Mouse (Mus musculus) liver, adult (tissue): ENCODE results near the gene Ddx39.

ENCODE experiments used
- GATA4 ChIP-seq: IDR thresholded peaks from 2 replicates; pipeline ENCODE4 v1.6.1; 2014; ENCODE audit warnings: mild to moderate bottlenecking, low read length; ENCODE audit not compliant: insufficient replicate concordance

Ddx39 gene

DNA sequence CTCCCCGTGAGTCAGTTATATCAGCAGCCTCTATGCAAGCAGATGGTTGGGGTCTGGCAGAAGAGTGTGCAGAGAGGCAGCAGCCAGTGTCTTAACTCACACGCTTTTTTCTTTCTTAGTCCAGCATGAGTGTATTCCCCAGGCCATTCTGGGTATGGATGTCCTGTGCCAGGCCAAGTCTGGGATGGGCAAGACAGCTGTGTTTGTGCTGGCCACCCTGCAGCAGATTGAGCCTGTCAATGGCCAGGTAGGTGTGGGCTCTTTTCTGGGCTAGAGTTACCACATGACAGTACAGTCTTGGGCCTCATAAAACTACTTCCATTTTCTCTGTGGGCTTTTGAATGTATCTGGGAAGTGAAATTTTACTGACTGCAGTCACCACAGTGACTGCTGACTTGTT is 4.7 kb downstream of the Ddx39 start:
- no peak for TF ChIP-seq GATA4

GRCm38 (mm10) chr8:83721405-83722025 is 6.5 kb downstream of the Ddx39 start:
- TF ChIP-seq GATA4 = no peak

GRCm38 (mm10) chr8:83722631-83723030 is 7.7 kb downstream of the Ddx39 start:
- TF ChIP-seq GATA4 = no peak

- TF ChIP-seq GATA4 = no peak
These were observed 8.6 kb downstream of the Ddx39 start for GRCm38 (mm10) chr8:83723447-83724083.

- no peak for TF ChIP-seq GATA4
These were observed 9.9 kb downstream of the Ddx39 start for GRCm38 (mm10) chr8:83724697-83725482.

DNA sequence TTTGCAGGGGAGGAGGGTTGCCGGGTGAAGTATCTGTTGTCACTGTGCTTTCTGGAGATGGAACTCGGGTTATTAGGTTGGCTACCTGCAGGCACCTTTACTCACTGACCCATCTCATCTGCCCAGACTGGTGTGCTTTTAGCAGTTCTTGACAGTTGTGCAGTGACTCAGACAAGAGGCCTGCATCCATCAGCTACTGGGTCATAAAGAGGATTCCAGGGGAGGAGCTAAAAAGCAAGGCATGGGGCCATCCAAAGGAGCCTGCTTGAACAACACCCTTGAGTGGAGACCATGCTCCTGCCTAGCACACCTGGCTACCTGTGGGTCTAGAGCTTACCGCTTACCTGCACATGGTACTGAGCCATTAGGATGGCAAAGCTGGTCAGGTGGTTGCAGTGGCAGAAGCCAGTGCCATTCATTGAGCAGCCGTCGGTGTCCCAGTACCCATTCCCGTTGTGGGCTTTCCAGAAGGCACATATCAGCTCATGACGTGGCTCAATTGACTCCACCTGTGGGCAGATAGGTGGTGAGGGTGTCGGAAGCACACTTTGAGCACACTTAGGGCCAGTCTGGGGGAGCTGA is 10.6 kb downstream of the Ddx39 start:
- no peak for TF ChIP-seq GATA4

- no peak for TF ChIP-seq GATA4
These were observed 14.2 kb downstream of the Ddx39 start for GRCm38 (mm10) chr8:83729009-83729807.

DNA sequence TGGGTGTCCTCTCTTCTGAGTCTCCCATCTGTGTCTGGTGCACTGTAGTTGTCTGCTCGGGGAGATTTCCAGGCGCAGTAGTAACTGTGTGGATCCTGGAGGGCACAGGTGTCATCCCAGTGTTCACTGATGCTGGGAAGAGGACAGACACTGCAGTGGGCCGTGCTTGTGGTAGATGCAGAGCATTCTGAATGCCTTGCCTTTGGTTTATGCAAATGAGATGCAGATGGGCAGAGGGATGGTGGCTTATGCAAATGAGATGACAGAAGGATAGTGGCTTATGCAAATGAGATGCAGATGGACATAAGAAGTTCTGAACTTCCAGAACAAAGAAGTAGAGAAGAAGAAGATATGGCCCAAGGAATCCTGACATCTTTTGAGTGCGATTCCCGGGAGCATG is 16.9 kb downstream of the Ddx39 start:
- no peak for TF ChIP-seq GATA4

GRCm38 (mm10) chr8:83732919-83733318 is 17.9 kb downstream of the Ddx39 start:
- TF ChIP-seq GATA4 = no peak

- TF ChIP-seq GATA4 = no peak
These were observed 21.7 kb downstream of the Ddx39 start for GRCm38 (mm10) chr8:83736681-83737080.

- no peak for TF ChIP-seq GATA4
These were observed 22.4 kb downstream of the Ddx39 start for GRCm38 (mm10) chr8:83737346-83737745.

DNA sequence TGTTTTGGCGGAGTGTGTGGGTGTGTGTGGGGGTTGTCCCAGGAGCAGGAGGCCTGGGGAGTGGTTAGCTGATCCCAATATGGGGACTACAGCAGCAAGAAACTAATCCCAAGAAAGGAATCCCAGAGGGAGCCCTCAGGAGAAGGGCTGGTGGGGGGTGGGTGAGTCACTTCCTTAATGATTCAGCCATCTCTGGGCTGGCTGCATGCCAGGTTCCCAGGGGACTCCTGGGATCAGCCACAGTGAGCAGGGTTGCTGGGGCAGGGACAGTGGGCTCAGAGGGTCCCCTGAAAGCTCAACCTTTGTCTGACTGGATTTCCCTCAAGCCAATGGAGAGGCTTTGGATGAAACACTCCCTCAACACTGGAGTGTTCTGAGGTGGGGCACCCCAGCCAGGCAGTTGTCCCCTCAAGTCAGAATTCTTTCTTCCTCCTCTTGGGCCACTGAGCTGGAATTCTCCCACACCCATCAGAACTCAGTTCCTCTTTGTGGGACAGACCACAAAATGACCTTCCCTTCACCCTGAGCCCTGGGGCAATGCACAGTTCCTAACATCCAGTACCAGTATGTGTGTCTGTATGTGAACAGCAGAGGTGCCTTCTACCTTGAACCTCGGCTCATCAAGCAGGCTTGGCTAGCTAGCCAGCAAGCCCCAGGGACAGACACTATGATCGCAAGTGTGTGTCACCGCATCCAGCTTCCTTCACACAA is 23.0 kb downstream of the Ddx39 start:
- TF ChIP-seq GATA4 = no peak

- no peak for TF ChIP-seq GATA4
These were observed 24.2 kb downstream of the Ddx39 start for GRCm38 (mm10) chr8:83738949-83739710.
